Mouse (Mus musculus): ENCODE results near the gene Ift172. TPM values are rescaled to one million over a fixed set of nuclear protein-coding genes. Genes with fewer than 3 reads are reported as not detected.

The Ift172 gene
- polyA plus RNA-seq, 1 experiment, result 10.7 TPM

DNA sequence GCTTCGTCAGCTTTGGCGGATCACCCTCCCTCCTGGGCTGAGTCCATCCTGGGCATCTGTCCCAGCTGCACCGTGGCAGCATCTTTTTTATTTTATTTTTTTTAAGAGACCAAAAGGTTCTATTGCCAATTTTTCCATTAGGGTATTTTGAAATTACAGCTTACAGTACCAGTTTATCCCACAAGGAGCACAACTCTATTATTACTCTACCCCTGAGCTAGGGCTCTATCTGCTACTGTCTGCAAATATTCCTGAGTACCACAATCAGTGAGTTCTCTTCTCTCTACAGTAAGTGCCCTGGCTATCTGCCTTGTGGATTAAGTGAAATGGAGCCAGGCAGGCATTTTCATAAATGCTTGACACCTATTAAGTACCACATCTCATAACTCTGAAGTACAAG, 2.3 kb downstream of the Ift172 start:
- peaks cover 8% of the 10 kb centered on the region for H3K36me3 ChIP-seq (ENCODE audit: control insufficient read depth, insufficient read depth)
- H3K79me2 ChIP-seq (ENCODE audit: control insufficient read depth, insufficient read depth), result no peaks in the 10 kb centered on the region
- no peak overlapping the region for H3ac ChIP-seq (ENCODE audit: control insufficient read depth, insufficient read length, low read depth)
- H3K4me3 ChIP-seq (ENCODE audit: insufficient read depth, poor library complexity, severe bottlenecking), result no peak overlapping the region
- H3K27me3 ChIP-seq (ENCODE audit: control insufficient read depth, insufficient read depth, insufficient read length), result no peaks in the 10 kb centered on the region
- TF ChIP-seq FOSL1 (IDR thresholded peaks at IDR 0.05; ENCODE audit: insufficient read depth, low read length, poor library complexity, severe bottlenecking), result no peak
- no peak for TF ChIP-seq USF1 (IDR thresholded peaks at IDR 0.05; ENCODE audit: low read depth)
- TF ChIP-seq MAX (IDR thresholded peaks at IDR 0.05), result no peak
- no peak for TF ChIP-seq CTCF (IDR thresholded peaks at IDR 0.05; ENCODE audit: control insufficient read depth, insufficient read depth, insufficient read length)
- no peak for TF ChIP-seq CEBPB (IDR thresholded peaks at IDR 0.05; ENCODE audit: low read depth)
- H3K79me3 ChIP-seq (ENCODE audit: low read depth), result no peaks in the 10 kb centered on the region

DNA sequence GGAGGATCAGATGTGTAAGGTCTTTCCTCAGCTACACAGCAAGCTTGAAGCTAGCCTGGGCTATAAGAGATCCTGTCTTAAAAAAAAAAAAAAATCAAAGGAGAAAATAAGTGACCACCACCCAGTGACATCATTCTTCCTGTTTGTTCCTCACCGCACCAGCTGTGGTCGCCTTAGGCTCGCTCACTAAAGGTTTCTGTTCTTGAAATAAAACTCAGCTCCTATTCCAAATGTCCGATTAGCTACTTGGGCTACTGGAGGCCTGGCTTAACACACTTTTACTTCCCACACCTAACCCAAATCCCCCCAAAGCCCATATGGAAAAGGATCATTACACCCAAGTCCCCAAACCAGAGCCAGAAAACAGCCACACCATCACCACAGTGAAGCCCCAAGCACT, 2.7 kb downstream of the Ift172 start:
- Histone ChIP-seq H3K79me2 (ENCODE audit: control insufficient read depth, insufficient read depth) (no peaks in the 10 kb centered on the region), H3K4me3 (ENCODE audit: insufficient read depth, poor library complexity, severe bottlenecking) (no peak overlapping the region), H3K27me3 (ENCODE audit: control insufficient read depth, insufficient read depth, insufficient read length) (no peaks in the 10 kb centered on the region), H3K79me3 (ENCODE audit: low read depth) (no peaks in the 10 kb centered on the region), H3ac (ENCODE audit: control insufficient read depth, insufficient read length, low read depth) (no peak overlapping the region), H3K36me3 (ENCODE audit: control insufficient read depth, insufficient read depth) (peaks cover 8% of the 10 kb centered on the region)
- TF ChIP-seq MYOD1 (IDR thresholded peaks at IDR 0.05; ENCODE audit: control insufficient read depth, insufficient read length, low read depth), result no peak
- no peak for TF ChIP-seq MYOG (IDR thresholded peaks at IDR 0.05; ENCODE audit: control insufficient read depth, extremely low read depth, insufficient read length)
- no peak for TF ChIP-seq CEBPB (IDR thresholded peaks at IDR 0.05; ENCODE audit: low read depth)
- no peak for TF ChIP-seq USF1 (IDR thresholded peaks at IDR 0.05; ENCODE audit: low read depth)
- TF ChIP-seq CTCF (IDR thresholded peaks at IDR 0.05; ENCODE audit: control insufficient read depth, insufficient read depth, insufficient read length), result no peak
- no peak for TF ChIP-seq MAX (IDR thresholded peaks at IDR 0.05)
- TF ChIP-seq FOSL1 (IDR thresholded peaks at IDR 0.05; ENCODE audit: insufficient read depth, low read length, poor library complexity, severe bottlenecking), result no peak

DNA sequence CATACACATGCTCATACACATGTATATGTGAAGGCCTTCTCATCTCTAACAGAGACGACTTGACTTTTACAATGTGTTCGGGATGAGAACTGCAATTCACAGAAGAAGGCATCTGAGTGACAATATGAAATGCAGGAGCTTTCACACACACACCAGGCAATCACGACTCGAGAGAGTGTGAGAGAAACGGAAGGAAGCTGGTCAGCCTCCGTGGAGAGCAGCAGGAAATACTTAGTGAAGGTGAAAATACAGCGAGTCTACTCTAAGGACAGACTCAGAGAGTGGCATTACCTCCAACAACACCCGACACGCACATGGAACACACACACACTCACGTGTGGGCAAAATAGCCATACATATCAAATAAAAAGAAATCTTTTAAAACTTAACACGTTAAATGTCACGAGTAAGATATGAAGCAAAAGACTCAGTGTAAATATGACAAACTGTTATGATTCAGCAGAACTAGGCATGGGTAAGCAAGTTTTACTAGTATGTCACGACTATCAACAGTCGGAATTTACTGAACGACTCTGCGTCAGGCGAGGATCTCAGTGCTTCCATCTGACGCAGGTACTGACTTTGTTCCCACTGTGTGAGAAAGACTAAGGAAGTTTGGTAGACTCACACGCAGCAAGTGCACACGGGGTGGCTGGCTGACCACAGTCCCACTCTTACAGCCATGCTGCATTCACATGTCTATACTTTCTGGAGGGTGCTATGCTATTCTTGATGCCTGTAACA, 11.5 kb downstream of the Ift172 start:
- Histone ChIP-seq H3K79me3 (ENCODE audit: low read depth) (no peaks in the 10 kb centered on the region), H3K4me3 (ENCODE audit: insufficient read depth, poor library complexity, severe bottlenecking) (no peak overlapping the region), H3K27me3 (ENCODE audit: control insufficient read depth, insufficient read depth, insufficient read length) (no peaks in the 10 kb centered on the region), H3K79me2 (ENCODE audit: control insufficient read depth, insufficient read depth) (no peaks in the 10 kb centered on the region), H3ac (ENCODE audit: control insufficient read depth, insufficient read length, low read depth) (no peak overlapping the region), H3K36me3 (ENCODE audit: control insufficient read depth, insufficient read depth) (peaks cover 25% of the 10 kb centered on the region)
- no peak for TF ChIP-seq USF1 (IDR thresholded peaks at IDR 0.05; ENCODE audit: low read depth)
- no peak for TF ChIP-seq CEBPB (IDR thresholded peaks at IDR 0.05; ENCODE audit: low read depth)
- no peak for TF ChIP-seq MYOD1 (IDR thresholded peaks at IDR 0.05; ENCODE audit: control insufficient read depth, insufficient read length, low read depth)
- no peak for TF ChIP-seq FOSL1 (IDR thresholded peaks at IDR 0.05; ENCODE audit: insufficient read depth, low read length, poor library complexity, severe bottlenecking)
- no peak for TF ChIP-seq MYOG (IDR thresholded peaks at IDR 0.05; ENCODE audit: control insufficient read depth, extremely low read depth, insufficient read length)
- TF ChIP-seq CTCF (IDR thresholded peaks at IDR 0.05; ENCODE audit: control insufficient read depth, insufficient read depth, insufficient read length), result no peak
- no peak for TF ChIP-seq MAX (IDR thresholded peaks at IDR 0.05)

DNA sequence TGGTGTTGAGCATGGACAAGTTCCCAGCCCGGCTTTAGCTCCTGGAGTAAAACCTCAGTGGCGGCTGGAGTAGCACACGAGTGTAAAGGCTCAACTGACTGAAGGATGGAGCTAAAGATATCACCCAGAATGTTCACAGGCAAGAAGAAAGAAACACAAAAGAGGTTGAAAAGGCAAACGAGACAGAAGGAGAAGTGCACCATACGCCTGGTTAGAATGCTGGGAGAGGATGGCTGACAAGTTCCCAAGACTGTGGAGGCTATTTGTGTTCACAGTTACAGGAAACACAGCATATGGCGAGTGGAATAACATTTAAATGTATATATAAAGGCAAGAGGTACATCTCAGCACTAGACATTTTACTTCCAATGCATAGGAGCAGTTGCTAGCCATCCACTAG, 17.9 kb downstream of the Ift172 start:
- no peak overlapping the region for H3ac ChIP-seq (ENCODE audit: control insufficient read depth, insufficient read length, low read depth)
- no peaks in the 10 kb centered on the region for H3K79me3 ChIP-seq (ENCODE audit: low read depth)
- H3K4me3 ChIP-seq (ENCODE audit: insufficient read depth, poor library complexity, severe bottlenecking), result no peak overlapping the region
- no peaks in the 10 kb centered on the region for H3K27me3 ChIP-seq (ENCODE audit: control insufficient read depth, insufficient read depth, insufficient read length)
- TF ChIP-seq MYOG (IDR thresholded peaks at IDR 0.05; ENCODE audit: control insufficient read depth, extremely low read depth, insufficient read length) (no peak), CTCF (IDR thresholded peaks at IDR 0.05; ENCODE audit: control insufficient read depth, insufficient read depth, insufficient read length) (no peak), MYOD1 (IDR thresholded peaks at IDR 0.05; ENCODE audit: control insufficient read depth, insufficient read length, low read depth) (no peak), CEBPB (IDR thresholded peaks at IDR 0.05; ENCODE audit: low read depth) (no peak), MAX (IDR thresholded peaks at IDR 0.05) (no peak), FOSL1 (IDR thresholded peaks at IDR 0.05; ENCODE audit: insufficient read depth, low read length, poor library complexity, severe bottlenecking) (no peak), USF1 (IDR thresholded peaks at IDR 0.05; ENCODE audit: low read depth) (no peak)
- peaks cover 7% of the 10 kb centered on the region for H3K36me3 ChIP-seq (ENCODE audit: control insufficient read depth, insufficient read depth)
- no peaks in the 10 kb centered on the region for H3K79me2 ChIP-seq (ENCODE audit: control insufficient read depth, insufficient read depth)

DNA sequence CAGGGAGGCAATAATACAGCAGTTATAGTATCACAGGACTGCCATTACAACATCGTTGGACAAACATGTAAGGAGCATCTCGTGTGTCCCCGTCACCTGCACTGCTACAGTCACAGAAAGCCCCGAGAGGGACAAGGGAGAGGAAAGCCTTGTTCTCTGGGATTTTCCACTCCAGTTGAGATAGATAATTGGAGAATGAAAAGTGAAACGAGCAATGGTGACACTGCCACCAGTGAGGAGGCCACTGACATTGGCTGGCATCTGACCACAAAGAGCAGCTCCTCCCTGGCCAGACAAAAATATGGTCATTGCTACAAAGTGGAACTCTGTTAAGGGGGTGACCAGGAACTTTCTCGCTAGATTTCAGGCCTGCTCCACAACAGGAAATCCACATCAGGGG, 23.2 kb downstream of the Ift172 start:
- H3K36me3 ChIP-seq (ENCODE audit: control insufficient read depth, insufficient read depth), result peaks cover 5% of the 10 kb centered on the region
- H3K27me3 ChIP-seq (ENCODE audit: control insufficient read depth, insufficient read depth, insufficient read length), result no peaks in the 10 kb centered on the region
- H3K79me2 ChIP-seq (ENCODE audit: control insufficient read depth, insufficient read depth), result no peaks in the 10 kb centered on the region
- no peak for TF ChIP-seq MAX (IDR thresholded peaks at IDR 0.05)
- no peak for TF ChIP-seq MYOG (IDR thresholded peaks at IDR 0.05; ENCODE audit: control insufficient read depth, extremely low read depth, insufficient read length)
- no peak for TF ChIP-seq CTCF (IDR thresholded peaks at IDR 0.05; ENCODE audit: control insufficient read depth, insufficient read depth, insufficient read length)
- TF ChIP-seq MYOD1 (IDR thresholded peaks at IDR 0.05; ENCODE audit: control insufficient read depth, insufficient read length, low read depth), result no peak
- TF ChIP-seq FOSL1 (IDR thresholded peaks at IDR 0.05; ENCODE audit: insufficient read depth, low read length, poor library complexity, severe bottlenecking), result no peak
- no peak for TF ChIP-seq USF1 (IDR thresholded peaks at IDR 0.05; ENCODE audit: low read depth)
- TF ChIP-seq CEBPB (IDR thresholded peaks at IDR 0.05; ENCODE audit: low read depth), result no peak
- no peak overlapping the region for H3K4me3 ChIP-seq (ENCODE audit: insufficient read depth, poor library complexity, severe bottlenecking)
- H3K79me3 ChIP-seq (ENCODE audit: low read depth), result no peaks in the 10 kb centered on the region
- H3ac ChIP-seq (ENCODE audit: control insufficient read depth, insufficient read length, low read depth), result no peak overlapping the region
